9 mouse cellular contexts compared by ENCODE assay signal in genomic region chr12:16563427-16563826, GRCm38 (mm10). TPM values are rescaled to one million over a fixed set of nuclear protein-coding genes. Genes with fewer than 3 reads are reported as not detected.
A peak's percentile ranks its signal among the peaks of the same experiment; 100 is the strongest.
DNase-seq lines count a peak whose midpoint lies in the region; ATAC-seq lines count a peak whose summit lies in the region.
"Had no signal": no experiment of that assay in that cellular context is flagged by ENCODE, and none has a peak within 500 bp of the region (broad histone marks: within the 10 kb centered on the region; RNA-seq: fewer than 3 reads in every experiment).

No protein-coding gene starts in this region.

- H3K36me3 ChIP-seq in midbrain, embryonic 10.5 days, result peaks cover 66% of the 10 kb centered on the region
- H3K36me3 ChIP-seq in midbrain, embryonic 13.5 days, result peaks cover 86% of the 10 kb centered on the region
- H3K36me3 ChIP-seq in midbrain, embryonic 15.5 days (replicated peaks), result peaks cover 45% of the 10 kb centered on the region

- no peaks in the 10 kb centered on the region for H3K27me3 ChIP-seq in midbrain, embryonic 10.5 days (ENCODE audit: low read depth, poor library complexity, severe bottlenecking)
- no peaks in the 10 kb centered on the region for H3K27me3 ChIP-seq in midbrain, embryonic 13.5 days
- no peaks in the 10 kb centered on the region for H3K27me3 ChIP-seq in midbrain, embryonic 15.5 days (replicated peaks)
- H3K27me3 ChIP-seq: limb, embryonic 12.5 days had no signal

- no peak overlapping the region for H3K4me2 ChIP-seq in midbrain, embryonic 13.5 days (replicated peaks)
- no peak overlapping the region for H3K4me2 ChIP-seq in midbrain, embryonic 15.5 days
- H3K4me2 ChIP-seq: limb, embryonic 12.5 days had no signal

- H3K9ac ChIP-seq in midbrain, embryonic 13.5 days (replicated peaks), result no peak overlapping the region
- no peak overlapping the region for H3K9ac ChIP-seq in midbrain, embryonic 15.5 days
- H3K9ac ChIP-seq: limb, embryonic 12.5 days had no signal

- no peak overlapping the region for H3K27ac ChIP-seq in midbrain, embryonic 10.5 days (replicated peaks)
- no peak overlapping the region for H3K27ac ChIP-seq in midbrain, embryonic 13.5 days
- no peak overlapping the region for H3K27ac ChIP-seq in midbrain, embryonic 15.5 days
- H3K27ac ChIP-seq: limb, embryonic 12.5 days had no signal

- no peaks in the 10 kb centered on the region for H3K9me3 ChIP-seq in midbrain, embryonic 10.5 days (replicated peaks)
- no peaks in the 10 kb centered on the region for H3K9me3 ChIP-seq in midbrain, embryonic 13.5 days
- H3K9me3 ChIP-seq in midbrain, embryonic 15.5 days, result no peaks in the 10 kb centered on the region
- H3K9me3 ChIP-seq: limb, embryonic 12.5 days had no signal

- H3K4me1 ChIP-seq in midbrain, embryonic 10.5 days, result no peaks in the 10 kb centered on the region
- H3K4me1 ChIP-seq in midbrain, embryonic 13.5 days (replicated peaks), result no peaks in the 10 kb centered on the region
- H3K4me1 ChIP-seq in midbrain, embryonic 15.5 days, result no peaks in the 10 kb centered on the region
- H3K4me1 ChIP-seq: limb, embryonic 12.5 days had no signal

- no peak overlapping the region for H3K4me3 ChIP-seq in midbrain, embryonic 10.5 days
- no peak overlapping the region for H3K4me3 ChIP-seq in midbrain, embryonic 13.5 days (replicated peaks)
- no peak overlapping the region for H3K4me3 ChIP-seq in midbrain, embryonic 15.5 days
- H3K4me3 ChIP-seq: limb, embryonic 12.5 days had no signal

- no peak for ATAC-seq in midbrain, embryonic 13.5 days
- 0 out of 2 replicates have a peak, but pooled peaks have one; percentile 24 for ATAC-seq in midbrain, embryonic 15.5 days (replicated peaks)

- 71% methylated on average over 9 of the region's 9 CpGs for WGBS in midbrain, embryonic 10.5 days
- 75% methylated on average over 9 of the region's 9 CpGs for WGBS in midbrain, embryonic 13.5 days
- 66% methylated on average over 9 of the region's 9 CpGs for WGBS in midbrain, embryonic 15.5 days

- peak; percentile 82 to 84 for DNase-seq in cerebellum, postnatal 10 days
- DNase-seq in cerebellum, adult 9-10 months, result no peak
- peak; percentile 51 for DNase-seq in midbrain, embryonic 10.5 days (ENCODE audit: low spot score)
- DNase-seq in cerebellum, postnatal 25 days, result peak; percentile 48 to 75
- peak; percentile 41 for DNase-seq in kidney, postnatal 14 days
- no peak for DNase-seq in c-Kit-positive CD71-positive TER-119-positive erythroid progenitor cells, embryonic 14.5 days (ENCODE audit: low spot score)

RNA-seq across cellular contexts. Expression of gene Lpin1, which starts 47.3 kb away (rescaled TPM):
- 5.5 and 9.0 TPM in 2 replicates for polyA plus RNA-seq in midbrain, embryonic 10.5 days (2016; fragmentation: Nextera tagmentation; extraction: Ambion mirVana)
- polyA plus RNA-seq in midbrain, embryonic 13.5 days (2015; fragmentation: Nextera tagmentation; extraction: Ambion mirVana), result 22.0 and 22.8 TPM in 2 replicates
- 22.2 and 22.6 TPM in 2 replicates for polyA plus RNA-seq in midbrain, embryonic 15.5 days (2015; fragmentation: Nextera tagmentation; extraction: Ambion mirVana)

Comparison
In these comparisons a context has a peak if more than half of its experiments do, and no peak if none do; other contexts are left out.
1. DNase-seq: peak in cerebellum, postnatal 10 days (2 of 2), midbrain, embryonic 10.5 days (single experiment), cerebellum, postnatal 25 days (2 of 2) and kidney, postnatal 14 days (single experiment); none in cerebellum, adult 9-10 months (single experiment) and c-Kit-positive CD71-positive TER-119-positive erythroid progenitor cells, embryonic 14.5 days (single experiment).